Mouse (Mus musculus) E14TG2a.4 (cell line): ENCODE measurements around the gene Vmn2r25.

Experiments used
- CTCF ChIP-seq: conservative IDR thresholded peaks from 2 replicates; pipeline ENCODE4 v1.5.1; 2014; ENCODE audit warnings: low read length
- NANOG ChIP-seq: IDR thresholded peaks from 2 replicates; pipeline ENCODE4 v1.6.1; 2014; ENCODE audit warnings: borderline replicate concordance, low read length, mixed read lengths
- POU5F1 ChIP-seq: IDR thresholded peaks from 2 replicates; pipeline ENCODE4 v1.6.1; 2014; ENCODE audit warnings: low read length, borderline replicate concordance

DNA sequence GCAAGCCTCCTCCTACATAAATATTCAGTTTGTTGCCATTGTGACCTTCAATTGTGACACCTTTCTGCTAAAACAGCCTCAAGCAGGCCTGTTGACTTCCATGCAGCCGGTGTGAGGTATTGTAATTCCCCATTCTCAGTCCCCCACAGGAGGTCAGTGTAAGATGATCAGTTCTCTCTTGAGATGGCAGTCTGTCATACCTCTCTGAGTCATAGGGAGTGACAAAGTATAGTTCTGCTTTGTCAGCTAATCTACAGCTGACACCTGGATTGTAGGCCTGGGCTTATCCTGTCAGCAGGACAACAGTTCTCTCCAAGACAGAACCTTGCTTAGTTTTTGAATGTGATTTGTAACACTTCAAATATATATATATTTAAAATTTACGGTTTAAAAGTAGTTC, 68.4 kb downstream of the Vmn2r25 start:
- TF ChIP-seq CTCF (no peak), NANOG (no peak), POU5F1 (no peak)
